Comparison of ENCODE assay signal across 18 mouse cellular contexts in the genomic region with DNA sequence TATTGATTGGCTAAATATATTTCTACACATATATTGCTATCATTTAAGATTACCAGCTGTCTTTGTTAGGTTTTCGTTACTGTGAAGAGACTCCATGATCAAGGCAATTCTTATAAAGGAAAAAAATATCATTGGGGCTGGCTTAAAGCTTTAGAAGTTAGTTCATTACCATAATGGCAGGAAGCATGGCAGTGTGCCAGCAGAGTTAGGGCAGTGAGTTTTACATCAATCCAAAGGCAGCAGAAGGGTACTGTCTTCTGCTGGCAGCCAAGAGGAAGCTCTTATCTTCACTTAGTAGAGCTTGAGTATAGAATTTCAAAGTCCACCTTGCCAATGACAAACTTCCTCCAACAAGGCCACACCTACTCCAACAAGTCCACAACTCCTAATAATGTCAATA.
A peak's percentile ranks its signal among the peaks of the same experiment; 100 is the strongest.
DNase-seq lines count a peak whose midpoint lies in the region; ATAC-seq and TF ChIP-seq lines count a peak whose summit lies in the region.
"Had no signal": no experiment of that assay in that cellular context is flagged by ENCODE, and none has a peak within 500 bp of the region (broad histone marks: within the 10 kb centered on the region; RNA-seq: fewer than 3 reads in every experiment).

No protein-coding gene starts in this region.

- no peak overlapping the region for H3K9ac ChIP-seq in forebrain, embryonic 13.5 days
- H3K9ac ChIP-seq in forebrain, embryonic 16.5 days (replicated peaks; ENCODE audit: low read depth, low read length) = no peak overlapping the region
- no peak overlapping the region for H3K9ac ChIP-seq in hindbrain, postnatal 0 days (replicated peaks; ENCODE audit: low read length)
- no peak overlapping the region for H3K9ac ChIP-seq in hindbrain, embryonic 13.5 days
- no peak overlapping the region for H3K9ac ChIP-seq in lung, embryonic 14.5 days
- no peak overlapping the region for H3K9ac ChIP-seq in MEL (ENCODE audit: control insufficient read depth, low read depth, low read length, poor library complexity, severe bottlenecking)
- H3K9ac ChIP-seq: embryonic facial prominence, embryonic 12.5 days; heart, embryonic 12.5 days; intestine, embryonic 15.5 days had no signal

- no peaks in the 10 kb centered on the region for H3K79me2 ChIP-seq in MEL (ENCODE audit: control insufficient read depth, insufficient read depth, low read length, poor library complexity)

- no peaks in the 10 kb centered on the region for H3K36me3 ChIP-seq in forebrain, embryonic 13.5 days (ENCODE audit: poor library complexity, severe bottlenecking)
- H3K36me3 ChIP-seq in forebrain, embryonic 16.5 days (ENCODE audit: control insufficient read depth, insufficient read depth) = no peaks in the 10 kb centered on the region
- H3K36me3 ChIP-seq in hindbrain, postnatal 0 days (ENCODE audit: insufficient read depth, low read length) = no peaks in the 10 kb centered on the region
- no peaks in the 10 kb centered on the region for H3K36me3 ChIP-seq in hindbrain, embryonic 13.5 days
- H3K36me3 ChIP-seq in lung, embryonic 14.5 days (ENCODE audit: insufficient read depth) = no peaks in the 10 kb centered on the region
- H3K36me3 ChIP-seq in MEL (ENCODE audit: control insufficient read depth in 1 of 2, insufficient read depth in 2 of 2, low read length in 2 of 2) = no peaks in the 10 kb centered on the region
- H3K36me3 ChIP-seq: embryonic facial prominence, embryonic 12.5 days; heart, embryonic 12.5 days; hindbrain, embryonic 10.5 days; intestine, embryonic 15.5 days had no signal

- no peak for TF ChIP-seq EP300 in MEL (IDR thresholded peaks at IDR 0.05; ENCODE audit: low read depth in 1 of 2, low read length in 2 of 2)

- H3K4me2 ChIP-seq in forebrain, embryonic 13.5 days = no peak overlapping the region
- H3K4me2 ChIP-seq in forebrain, embryonic 16.5 days (ENCODE audit: low read length) = no peak overlapping the region
- no peak overlapping the region for H3K4me2 ChIP-seq in hindbrain, postnatal 0 days (ENCODE audit: low read depth, low read length)
- no peak overlapping the region for H3K4me2 ChIP-seq in hindbrain, embryonic 13.5 days
- H3K4me2 ChIP-seq in lung, embryonic 14.5 days = no peak overlapping the region
- H3K4me2 ChIP-seq: embryonic facial prominence, embryonic 12.5 days; heart, embryonic 12.5 days; intestine, embryonic 15.5 days had no signal

- no peak overlapping the region for H3K27ac ChIP-seq in forebrain, embryonic 13.5 days
- H3K27ac ChIP-seq in forebrain, embryonic 16.5 days (ENCODE audit: low read length) = no peak overlapping the region
- H3K27ac ChIP-seq in hindbrain, postnatal 0 days = no peak overlapping the region
- H3K27ac ChIP-seq in hindbrain, embryonic 13.5 days = no peak overlapping the region
- no peak overlapping the region for H3K27ac ChIP-seq in lung, embryonic 14.5 days (ENCODE audit: low read depth)
- no peak overlapping the region for H3K27ac ChIP-seq in MEL (ENCODE audit: control insufficient read depth, low read depth, low read length)
- H3K27ac ChIP-seq: embryonic facial prominence, embryonic 12.5 days; gastrocnemius, adult 2 months; hindbrain, embryonic 10.5 days; intestine, embryonic 15.5 days had no signal

- no peak for TF ChIP-seq RAD21 in MEL (IDR thresholded peaks at IDR 0.05; ENCODE audit: low read depth, low read length)

- H3K4me1 ChIP-seq in forebrain, embryonic 13.5 days = no peaks in the 10 kb centered on the region
- H3K4me1 ChIP-seq in forebrain, embryonic 16.5 days (replicated peaks; ENCODE audit: control insufficient read depth, insufficient read depth, low read length) = no peaks in the 10 kb centered on the region
- no peaks in the 10 kb centered on the region for H3K4me1 ChIP-seq in hindbrain, postnatal 0 days (ENCODE audit: insufficient read depth, low read length)
- no peaks in the 10 kb centered on the region for H3K4me1 ChIP-seq in hindbrain, embryonic 13.5 days (replicated peaks)
- no peaks in the 10 kb centered on the region for H3K4me1 ChIP-seq in lung, embryonic 14.5 days (ENCODE audit: insufficient read depth)
- H3K4me1 ChIP-seq in lung, adult 2 months (ENCODE audit: control insufficient read depth, insufficient read depth, low read length) = no peaks in the 10 kb centered on the region
- no peaks in the 10 kb centered on the region for H3K4me1 ChIP-seq in MEL (ENCODE audit: control insufficient read depth in 1 of 2, insufficient read depth in 2 of 2, low read length in 2 of 2)
- H3K4me1 ChIP-seq: embryonic facial prominence, embryonic 12.5 days; heart, embryonic 12.5 days; hindbrain, embryonic 10.5 days; intestine, embryonic 15.5 days had no signal

- H3K9me3 ChIP-seq in forebrain, embryonic 13.5 days (replicated peaks) = no peaks in the 10 kb centered on the region
- H3K9me3 ChIP-seq in forebrain, embryonic 16.5 days (ENCODE audit: control insufficient read depth, low read length) = no peaks in the 10 kb centered on the region
- no peaks in the 10 kb centered on the region for H3K9me3 ChIP-seq in hindbrain, postnatal 0 days (ENCODE audit: low read length)
- H3K9me3 ChIP-seq in hindbrain, embryonic 13.5 days = no peaks in the 10 kb centered on the region
- no peaks in the 10 kb centered on the region for H3K9me3 ChIP-seq in lung, embryonic 14.5 days (ENCODE audit: low read depth, low read length)
- H3K9me3 ChIP-seq in MEL (replicated peaks; ENCODE audit: insufficient read depth, low read length) = no peaks in the 10 kb centered on the region
- H3K9me3 ChIP-seq: embryonic facial prominence, embryonic 12.5 days; heart, embryonic 12.5 days; hindbrain, embryonic 10.5 days; intestine, embryonic 15.5 days had no signal

- TF ChIP-seq POLR2A in lung, adult 2 months (IDR thresholded peaks at IDR 0.05; ENCODE audit: borderline replicate concordance, extremely low read depth, low read depth, low read length) = no peak
- no peak for TF ChIP-seq POLR2A in MEL (IDR thresholded peaks at IDR 0.05; ENCODE audit: control insufficient read depth in 1 of 2, insufficient read depth in 1 of 2, low read depth in 1 of 2, low read length in 2 of 2, poor library complexity in 1 of 2)

- H3K27me3 ChIP-seq in forebrain, embryonic 13.5 days = no peaks in the 10 kb centered on the region
- no peaks in the 10 kb centered on the region for H3K27me3 ChIP-seq in forebrain, embryonic 16.5 days (replicated peaks; ENCODE audit: control insufficient read depth, insufficient read depth, low read length)
- no peaks in the 10 kb centered on the region for H3K27me3 ChIP-seq in hindbrain, postnatal 0 days (ENCODE audit: insufficient read depth, low read length)
- H3K27me3 ChIP-seq in hindbrain, embryonic 13.5 days = no peaks in the 10 kb centered on the region
- H3K27me3 ChIP-seq in lung, embryonic 14.5 days (ENCODE audit: insufficient read depth, low read length) = no peaks in the 10 kb centered on the region
- no peaks in the 10 kb centered on the region for H3K27me3 ChIP-seq in MEL (ENCODE audit: control insufficient read depth in 1 of 2, insufficient read depth in 2 of 2, low read length in 2 of 2)
- H3K27me3 ChIP-seq: embryonic facial prominence, embryonic 12.5 days; heart, embryonic 12.5 days; intestine, embryonic 15.5 days had no signal

- H3K4me3 ChIP-seq in forebrain, embryonic 13.5 days = no peak overlapping the region
- H3K4me3 ChIP-seq in forebrain, embryonic 16.5 days (replicated peaks; ENCODE audit: low read length) = no peak overlapping the region
- no peak overlapping the region for H3K4me3 ChIP-seq in hindbrain, postnatal 0 days (ENCODE audit: low read length)
- no peak overlapping the region for H3K4me3 ChIP-seq in hindbrain, embryonic 13.5 days
- H3K4me3 ChIP-seq in lung, embryonic 14.5 days (ENCODE audit: low read depth, low read length) = no peak overlapping the region
- no peak overlapping the region for H3K4me3 ChIP-seq in lung, adult 2 months (replicated peaks; ENCODE audit: extremely low read depth, low read depth, low read length)
- H3K4me3 ChIP-seq in MEL (ENCODE audit: control insufficient read depth in 1 of 2, insufficient read depth in 1 of 2, low read depth in 2 of 2, low read length in 2 of 2) = no peak overlapping the region
- H3K4me3 ChIP-seq: embryonic facial prominence, embryonic 12.5 days; gastrocnemius, adult 2 months; heart, embryonic 12.5 days; hindbrain, embryonic 10.5 days; intestine, embryonic 15.5 days had no signal

- peak; percentile 4 for DNase-seq in hindbrain, postnatal 0 days (ENCODE audit: low spot score)
- peak; percentile 19 for DNase-seq in lung, embryonic 14.5 days
- no peak for DNase-seq in lung, adult 2 months
- peak; percentile 3 for DNase-seq in MEL (ENCODE audit: low read depth, low spot score)
- DNase-seq in layer of hippocampus, postnatal 10 days (ENCODE audit: low spot score in 2 of 2) = no peak
- DNase-seq: adrenal gland, adult 8-10 months; adrenal gland, postnatal 36 days; cerebellum, adult 18-20 months; gastrocnemius, adult 2 months; gastrocnemius, postnatal 25 days; kidney, adult 2 months had no signal

- peak; percentile 45; the same call in 1 of the 2 replicates for ATAC-seq in forebrain, embryonic 13.5 days
- no peak for ATAC-seq in forebrain, embryonic 16.5 days
- ATAC-seq in hindbrain, postnatal 0 days = no peak
- ATAC-seq in hindbrain, embryonic 13.5 days (ENCODE audit: low FRiP score) = no peak
- no peak for ATAC-seq in lung, embryonic 14.5 days (ENCODE audit: insufficient read depth)
- ATAC-seq: intestine, embryonic 15.5 days had no signal

- TF ChIP-seq CTCF in hindbrain, postnatal 0 days (IDR thresholded peaks at IDR 0.05; ENCODE audit: low read depth) = no peak
- TF ChIP-seq CTCF in lung, embryonic 14.5 days (IDR thresholded peaks at IDR 0.05; ENCODE audit: low read depth) = no peak
- no peak for TF ChIP-seq CTCF in lung, adult 2 months (IDR thresholded peaks at IDR 0.05; ENCODE audit: insufficient read depth, low read length)
- TF ChIP-seq CTCF in MEL (IDR thresholded peaks at IDR 0.05 in 2 of 3, conservative IDR thresholded peaks at IDR 0.05 in 1 of 3; ENCODE audit: control insufficient read depth in 1 of 3, insufficient read depth in 1 of 3, low read depth in 2 of 3, low read length in 3 of 3, poor library complexity in 1 of 3, severe bottlenecking in 1 of 3) = no peak

- WGBS in forebrain, embryonic 13.5 days = 51% methylated on average over 1 of the region's 1 CpGs
- 25% methylated on average over 1 of the region's 1 CpGs for WGBS in forebrain, embryonic 16.5 days
- WGBS in hindbrain, postnatal 0 days = 55% methylated on average over 1 of the region's 1 CpGs
- 69% methylated on average over 1 of the region's 1 CpGs for WGBS in hindbrain, embryonic 13.5 days
- WGBS in lung, embryonic 14.5 days = 61% methylated on average over 1 of the region's 1 CpGs
- 58% methylated on average over 1 of the region's 1 CpGs for WGBS in lung, adult 2 months

TF ChIP-seq in MEL, 35 proteins besides CTCF, POLR2A, EP300 and RAD21:
- TF ChIP-seq MAFK (IDR thresholded peaks at IDR 0.05; ENCODE audit: borderline replicate concordance, low read depth, low read length) = no peak

Comparison
In these comparisons a context has a peak if more than half of its experiments do, and no peak if none do; other contexts are left out.
1. DNase-seq: peak in hindbrain, postnatal 0 days (single experiment), lung, embryonic 14.5 days (single experiment) and MEL (single experiment); none in lung, adult 2 months (single experiment) and layer of hippocampus, postnatal 10 days (0 of 2).